Mouse (Mus musculus) G1E (cell line): Measurements from ENCODE around the gene Pign.

Experiments
- CTCF ChIP-seq: IDR thresholded peaks from 2 replicates; pipeline ENCODE4 v1.5.1; 2012; ENCODE audit warnings: low read depth, low read length, inconsistent platforms, mixed read lengths
- GATA1 ChIP-seq: IDR thresholded peaks from 2 replicates; pipeline ENCODE4 v1.6.1; 2012; ENCODE audit warnings: borderline replicate concordance, low read length, inconsistent platforms, mixed read lengths
- POLR2AphosphoS5 ChIP-seq: IDR thresholded peaks from 2 replicates; pipeline ENCODE4 v1.6.1; 2012; ENCODE audit warnings: low read depth, low read length, inconsistent platforms; ENCODE audit not compliant: insufficient replicate concordance
- TAL1 ChIP-seq: conservative IDR thresholded peaks from 2 replicates; pipeline ENCODE4 v1.6.1; 2012; ENCODE audit warnings: low read depth, low read length, inconsistent platforms, mixed read lengths

- TF ChIP-seq CTCF (no peak), GATA1 (no peak), POLR2AphosphoS5 (no peak), TAL1 (no peak)
Observed at GRCm38 (mm10) chr1:105492626-105493025, 170.9 kb downstream of the Pign start.
